Mouse (Mus musculus) neural tube, embryonic 13.5 days (tissue): ENCODE results near the gene Rabggtb. TPM values are rescaled to one million over a fixed set of nuclear protein-coding genes. Genes with fewer than 3 reads are reported as not detected.

Experiments
- ATAC-seq: fragments of 200-750 bp; cut with Nextera tagmentation; 2 replicates; pipeline ENCODE4 v1.8.0; 2017; ENCODE audit warnings: low read depth, mild to moderate bottlenecking, moderate TSS enrichment, moderate library complexity
- H3K27ac ChIP-seq: fragments of 300-500 bp; sonication (generic); replicated peaks from 2 replicates; pipeline ENCODE4 v1.5.1; 2015; ENCODE audit warnings: moderate library complexity, mild to moderate bottlenecking, inconsistent platforms
- H3K27me3 ChIP-seq: fragments of 300-500 bp; sonication (generic); 2 replicates; pipeline ENCODE4 v1.6.1; 2015; ENCODE audit warnings: mild to moderate bottlenecking, inconsistent platforms
- H3K36me3 ChIP-seq: fragments of 300-500 bp; sonication (generic); 2 replicates; pipeline ENCODE4 v1.6.1; 2015; ENCODE audit warnings: mild to moderate bottlenecking, inconsistent platforms
- H3K4me1 ChIP-seq: fragments of 300-500 bp; sonication (generic); replicated peaks from 2 replicates; pipeline ENCODE4 v1.6.1; 2015; ENCODE audit warnings: inconsistent platforms
- H3K4me2 ChIP-seq: fragments of 300-500 bp; sonication (generic); 2 replicates; pipeline ENCODE4 v1.6.1; 2015; ENCODE audit warnings: inconsistent platforms, mild to moderate bottlenecking, moderate library complexity
- H3K4me3 ChIP-seq: fragments of 300-500 bp; sonication (generic); 2 replicates; pipeline ENCODE4 v1.5.1; 2015; ENCODE audit warnings: mild to moderate bottlenecking, inconsistent platforms
- H3K9ac ChIP-seq: fragments of 300-500 bp; sonication (generic); 2 replicates; pipeline ENCODE4 v1.6.1; 2015; ENCODE audit warnings: moderate library complexity, mild to moderate bottlenecking, inconsistent platforms
- H3K9me3 ChIP-seq: fragments of 300-500 bp; sonication (generic); 2 replicates; pipeline ENCODE4 v1.6.1; 2016; ENCODE audit warnings: inconsistent platforms
- WGBS: fragments of 180-500 bp; shearing (Covaris S2); methylation state at CpG from one replicate; pipeline ENCODE4 v1.1.7; 2015; 5-methylcytosine and 5-hydroxymethylcytosine counted together
- polyA plus RNA-seq: library from polyadenylated mRNA; unstranded; fragments of >200 nt; fragmentation: Nextera tagmentation; extraction: Ambion mirVana; gene quantifications from 2 replicates; pipeline ENCODE4 v1.2.1, GENCODE M21; 2015

Rabggtb gene
- polyA plus RNA-seq: 46.9 and 51.2 TPM in 2 replicates

DNA sequence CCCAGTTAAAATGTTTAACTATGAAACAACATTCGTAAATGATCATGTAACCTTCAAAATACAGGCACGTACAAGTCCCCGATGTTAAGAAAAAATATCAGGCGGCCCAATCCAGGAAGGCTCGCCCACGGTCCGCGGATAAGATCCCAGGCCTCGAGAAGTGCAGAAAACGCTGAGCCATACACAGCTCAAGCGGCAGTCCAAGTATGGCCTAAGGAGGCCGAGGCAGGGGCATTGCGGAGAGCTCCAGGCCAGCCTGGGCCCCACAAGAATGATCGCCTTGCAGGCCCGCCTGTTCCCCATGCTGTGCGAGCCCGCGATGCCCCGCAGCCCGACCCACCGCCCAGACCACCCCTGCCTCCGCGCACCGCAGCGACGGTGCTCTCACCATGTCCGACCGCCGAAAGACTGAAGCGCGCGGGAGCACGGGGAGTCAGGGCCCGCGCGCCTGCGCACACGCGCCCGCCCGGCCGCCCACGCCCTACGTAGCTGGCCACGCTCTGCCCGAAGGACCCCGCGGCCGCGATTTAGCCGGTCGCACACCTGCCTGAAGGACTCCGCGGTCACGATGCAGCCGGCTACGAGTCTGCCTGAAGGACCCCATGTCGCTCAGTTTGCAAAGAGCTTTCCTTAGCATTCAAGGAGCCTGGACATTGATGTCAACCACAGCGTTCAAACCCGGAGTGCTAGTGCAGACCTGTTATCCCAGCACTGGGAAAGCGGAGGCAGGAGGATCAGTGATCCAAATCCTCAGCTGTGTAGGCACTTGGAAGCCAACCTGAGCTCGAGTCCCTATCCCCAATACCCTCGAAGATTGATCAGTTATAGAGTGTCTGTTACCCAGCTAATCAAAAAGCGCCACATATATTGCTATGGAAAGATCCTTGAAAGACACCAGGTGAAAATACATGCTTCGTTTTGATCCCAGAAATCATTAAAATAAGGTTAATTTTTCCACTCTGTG, at the start of gene Rabggtb:
Gene Rabggtb (minus strand): TSS at position 464 of the 964 bp plus-strand sequence.
- H3K4me3 ChIP-seq: peak within 1 kb of the TSS; percentile 84
- no peaks in the 10 kb centered on the region for H3K27me3 ChIP-seq
- H3K4me2 ChIP-seq: peak within 1 kb of the TSS; percentile 88
- peak within 1 kb of the TSS; percentile 95 for H3K27ac ChIP-seq
- 1% methylated on average over 63 of the region's 65 CpGs for WGBS
- peaks cover 51% of the 10 kb centered on the region for H3K4me1 ChIP-seq
- peaks cover 31% of the 10 kb centered on the region for H3K36me3 ChIP-seq
- peak within 1 kb of the TSS; percentile 93 for H3K9ac ChIP-seq
- no peaks in the 10 kb centered on the region for H3K9me3 ChIP-seq
- peak; percentile 97 for ATAC-seq

DNA sequence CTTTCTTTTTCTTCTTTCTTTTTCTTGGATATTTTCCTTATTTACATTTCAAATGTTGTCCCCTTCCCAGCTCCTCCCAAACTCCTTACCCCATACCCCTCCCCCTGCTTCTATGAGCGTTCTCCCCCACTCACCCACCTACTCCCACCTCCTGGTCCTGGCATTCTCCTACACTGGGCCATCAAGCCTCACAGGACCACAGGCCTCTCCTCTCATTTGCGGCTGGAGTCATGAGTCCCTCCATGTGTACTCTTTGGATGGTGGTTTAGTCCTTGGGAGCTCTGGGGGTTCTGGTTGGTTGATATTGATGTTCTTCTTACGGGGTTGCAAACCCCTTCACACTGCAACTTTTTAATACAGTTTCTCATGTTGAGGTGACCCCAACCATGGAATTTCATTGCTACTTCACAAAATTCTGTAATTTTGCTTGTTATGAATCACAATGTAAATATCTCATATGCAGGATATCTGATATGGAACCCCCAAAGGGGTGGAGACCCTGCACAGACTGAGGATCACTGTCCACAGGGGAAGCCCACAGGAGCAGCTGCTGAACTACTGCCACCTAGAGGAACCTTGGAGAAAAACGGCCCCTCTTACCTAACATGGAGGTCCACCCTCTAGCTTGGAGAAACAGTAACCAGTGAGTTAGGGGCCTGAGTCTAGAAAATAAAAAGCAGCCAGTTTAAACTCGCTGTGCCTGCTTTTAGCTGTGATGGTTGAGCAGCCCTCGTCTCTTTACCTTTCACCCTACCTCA, 49.0 kb upstream of the Rabggtb start:
- ATAC-seq: no peak
- Histone ChIP-seq H3K4me2 (no peak overlapping the region), H3K4me3 (no peak overlapping the region), H3K27ac (no peak overlapping the region), H3K4me1 (peaks cover 4% of the 10 kb centered on the region; the same call in 1 of the 2 replicates), H3K9me3 (no peaks in the 10 kb centered on the region), H3K36me3 (no peaks in the 10 kb centered on the region), H3K27me3 (no peaks in the 10 kb centered on the region), H3K9ac (no peak overlapping the region)
- WGBS: 74% methylated on average over 6 of the region's 6 CpGs

DNA sequence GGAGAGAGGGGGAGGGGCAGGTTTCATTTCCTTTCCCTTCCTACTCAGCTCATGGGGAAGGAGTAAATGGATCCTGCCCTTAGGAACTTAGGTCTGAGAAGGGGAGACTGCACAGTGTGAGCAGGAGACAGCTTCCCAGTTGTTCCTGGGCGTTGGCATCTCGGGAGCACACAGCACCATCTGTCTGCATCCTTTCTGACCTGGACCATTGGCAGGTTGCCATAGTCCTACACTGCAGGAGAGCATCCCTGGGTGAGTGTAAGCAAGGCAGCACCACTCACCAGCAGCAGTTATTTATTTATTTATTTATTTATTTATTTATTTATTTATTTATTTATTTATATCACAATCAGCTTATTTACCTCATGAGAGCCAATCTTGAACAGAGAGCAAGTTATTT, 48.1 kb upstream of the Rabggtb start:
- no peak overlapping the region for H3K4me3 ChIP-seq
- H3K4me1 ChIP-seq: peaks cover 4% of the 10 kb centered on the region; the same call in 1 of the 2 replicates
- H3K9me3 ChIP-seq: no peaks in the 10 kb centered on the region
- WGBS: 44% methylated on average over 2 of the region's 2 CpGs
- ATAC-seq: 0 out of 2 replicates have a peak, but pooled peaks have one; percentile 24
- H3K9ac ChIP-seq: no peak overlapping the region
- no peaks in the 10 kb centered on the region for H3K27me3 ChIP-seq
- H3K4me2 ChIP-seq: no peak overlapping the region
- H3K27ac ChIP-seq: no peak overlapping the region
- H3K36me3 ChIP-seq: no peaks in the 10 kb centered on the region

DNA sequence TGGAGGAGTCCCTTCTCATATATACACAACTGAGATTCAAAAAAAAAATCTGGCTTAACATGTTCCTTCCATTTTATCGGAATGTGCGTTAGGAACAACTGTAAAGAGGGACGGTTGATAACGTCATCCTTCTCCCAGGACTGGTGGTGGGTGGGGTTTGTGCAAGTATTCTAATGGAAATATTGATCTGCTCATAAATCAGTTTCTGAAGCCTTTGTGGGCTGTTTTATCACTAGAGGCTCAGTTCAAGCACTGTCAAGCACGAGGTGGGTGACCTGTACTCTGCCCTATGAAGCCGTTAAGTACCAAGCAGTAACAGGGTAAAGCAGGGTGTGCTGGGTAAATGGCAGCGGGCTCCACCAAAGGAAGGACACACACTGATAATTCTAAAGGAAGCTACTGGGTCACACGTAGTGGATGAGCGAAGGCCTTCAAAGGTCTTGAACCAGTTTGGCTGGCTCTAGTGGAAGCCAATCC, 47.0 kb upstream of the Rabggtb start:
- Histone ChIP-seq H3K27me3 (no peaks in the 10 kb centered on the region), H3K4me3 (no peak overlapping the region), H3K27ac (no peak overlapping the region), H3K36me3 (no peaks in the 10 kb centered on the region), H3K9ac (no peak overlapping the region), H3K4me2 (no peak overlapping the region), H3K4me1 (peaks cover 4% of the 10 kb centered on the region; the same call in 1 of the 2 replicates), H3K9me3 (no peaks in the 10 kb centered on the region)
- ATAC-seq: peak; percentile 57; the same call in 1 of the 2 replicates
- WGBS: 70% methylated on average over 9 of the region's 9 CpGs

DNA sequence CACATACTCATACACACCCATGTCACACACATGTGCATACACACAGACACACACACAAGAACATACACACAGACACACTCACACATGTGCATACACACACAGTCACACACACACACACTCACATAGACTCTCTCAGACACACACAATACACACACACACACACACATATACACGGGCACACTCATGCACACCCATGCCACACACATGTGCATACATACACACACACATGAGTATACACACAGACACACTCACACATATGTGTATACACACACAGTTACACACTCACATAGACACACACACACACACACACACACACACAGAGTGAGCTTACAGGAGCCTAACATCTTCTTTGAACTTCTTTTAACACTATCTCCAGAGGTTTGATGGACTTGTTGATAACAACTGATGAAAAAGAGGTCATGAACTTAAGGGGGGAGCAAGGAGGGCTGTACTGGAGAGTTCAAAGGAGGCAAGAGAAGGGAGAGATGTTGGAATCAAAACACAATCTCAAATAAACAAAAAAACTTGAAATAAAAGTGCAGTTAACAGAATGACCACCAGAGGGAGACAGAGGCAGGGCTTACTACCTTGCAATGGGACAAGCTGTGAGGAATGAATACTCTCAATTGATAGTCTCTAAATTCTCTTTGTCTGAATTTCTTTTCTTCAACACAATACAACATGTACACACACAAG, 46.4 kb upstream of the Rabggtb start:
- Histone ChIP-seq H3K4me3 (no peak overlapping the region), H3K36me3 (no peaks in the 10 kb centered on the region), H3K27me3 (no peaks in the 10 kb centered on the region), H3K4me2 (no peak overlapping the region), H3K9ac (no peak overlapping the region), H3K9me3 (no peaks in the 10 kb centered on the region), H3K4me1 (peaks cover 4% of the 10 kb centered on the region; the same call in 1 of the 2 replicates), H3K27ac (no peak overlapping the region)
- ATAC-seq: peak; percentile 62; the same call in 1 of the 2 replicates
- WGBS: 90% methylated on average over 1 of the region's 1 CpGs

DNA sequence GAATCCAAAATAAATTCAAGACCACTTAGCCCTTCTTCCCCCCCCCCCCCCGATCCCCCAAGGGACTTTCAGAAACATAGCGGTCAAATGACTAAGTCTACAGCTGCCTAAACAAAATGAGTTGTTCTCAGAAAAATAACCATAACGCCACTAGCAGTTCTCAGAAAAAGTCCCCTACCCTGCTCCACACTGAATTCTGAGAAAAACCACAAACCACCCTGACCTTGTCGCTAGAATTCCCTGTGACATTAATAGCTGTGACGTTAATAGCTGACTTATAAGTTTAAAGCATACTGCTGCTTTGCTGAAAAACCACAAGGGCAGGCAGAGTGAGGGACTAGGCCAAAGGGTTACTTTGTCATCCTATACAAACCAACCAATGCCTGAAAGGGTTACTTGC, 45.1 kb upstream of the Rabggtb start:
- H3K4me3 ChIP-seq: no peak overlapping the region
- 87% methylated on average over 5 of the region's 5 CpGs for WGBS
- H3K27ac ChIP-seq: no peak overlapping the region
- ATAC-seq: no peak
- no peaks in the 10 kb centered on the region for H3K27me3 ChIP-seq
- no peak overlapping the region for H3K4me2 ChIP-seq
- no peaks in the 10 kb centered on the region for H3K36me3 ChIP-seq
- H3K4me1 ChIP-seq: peaks cover 4% of the 10 kb centered on the region; the same call in 1 of the 2 replicates
- H3K9me3 ChIP-seq: no peaks in the 10 kb centered on the region
- no peak overlapping the region for H3K9ac ChIP-seq

DNA sequence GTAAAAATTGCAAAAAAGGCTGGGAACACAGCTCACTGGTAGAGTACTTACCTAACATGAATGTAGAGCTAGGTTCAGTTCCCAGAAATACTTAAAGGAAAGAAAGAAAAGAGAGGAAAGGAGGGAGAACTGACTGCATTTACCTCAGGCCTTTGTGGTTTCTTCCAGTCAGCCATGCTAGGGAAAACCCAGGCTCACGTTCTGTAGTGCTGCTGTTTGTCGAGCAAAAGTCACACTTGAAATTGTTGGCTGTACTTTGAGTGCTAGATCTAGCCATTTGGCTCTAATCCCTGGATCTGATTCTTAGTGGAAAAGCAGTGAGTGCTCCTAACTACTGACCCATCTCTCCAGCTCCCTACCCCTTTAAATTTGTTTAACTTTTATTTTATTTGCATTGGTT, 35.4 kb upstream of the Rabggtb start:
- ATAC-seq: no peak
- H3K36me3 ChIP-seq: no peaks in the 10 kb centered on the region
- no peaks in the 10 kb centered on the region for H3K9me3 ChIP-seq
- H3K27me3 ChIP-seq: no peaks in the 10 kb centered on the region
- no peak overlapping the region for H3K27ac ChIP-seq
- peaks cover 12% of the 10 kb centered on the region; the same call in 1 of the 2 replicates for H3K4me1 ChIP-seq
- H3K4me3 ChIP-seq: no peak overlapping the region
- WGBS: 84% methylated on average over 2 of the region's 2 CpGs
- no peak overlapping the region for H3K4me2 ChIP-seq
- H3K9ac ChIP-seq: no peak overlapping the region

DNA sequence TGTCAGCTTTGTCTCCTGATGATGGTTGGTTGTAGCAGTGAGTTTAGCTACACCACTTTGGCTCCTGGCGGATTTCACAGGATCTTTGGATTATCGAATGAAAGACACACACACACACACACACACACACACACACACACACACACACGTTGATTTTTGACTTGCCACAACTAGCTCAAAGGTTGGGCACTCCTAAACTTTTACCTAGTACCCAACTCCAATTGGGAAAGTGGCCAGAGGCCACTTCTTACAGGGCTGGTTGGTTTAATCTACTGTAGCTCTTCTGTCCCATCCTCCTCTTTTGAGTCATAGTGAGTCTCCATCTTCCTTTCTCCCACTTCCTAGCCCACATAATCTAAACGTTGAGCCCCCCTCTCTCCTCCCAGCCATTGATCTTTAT, 34.5 kb upstream of the Rabggtb start:
- WGBS: 79% methylated on average over 4 of the region's 4 CpGs
- H3K27me3 ChIP-seq: no peaks in the 10 kb centered on the region
- no peaks in the 10 kb centered on the region for H3K9me3 ChIP-seq
- ATAC-seq: no peak
- no peak overlapping the region for H3K9ac ChIP-seq
- H3K4me1 ChIP-seq: peaks cover 19% of the 10 kb centered on the region; the same call in 1 of the 2 replicates
- H3K36me3 ChIP-seq: no peaks in the 10 kb centered on the region
- H3K4me2 ChIP-seq: no peak overlapping the region
- H3K27ac ChIP-seq: no peak overlapping the region
- H3K4me3 ChIP-seq: no peak overlapping the region

DNA sequence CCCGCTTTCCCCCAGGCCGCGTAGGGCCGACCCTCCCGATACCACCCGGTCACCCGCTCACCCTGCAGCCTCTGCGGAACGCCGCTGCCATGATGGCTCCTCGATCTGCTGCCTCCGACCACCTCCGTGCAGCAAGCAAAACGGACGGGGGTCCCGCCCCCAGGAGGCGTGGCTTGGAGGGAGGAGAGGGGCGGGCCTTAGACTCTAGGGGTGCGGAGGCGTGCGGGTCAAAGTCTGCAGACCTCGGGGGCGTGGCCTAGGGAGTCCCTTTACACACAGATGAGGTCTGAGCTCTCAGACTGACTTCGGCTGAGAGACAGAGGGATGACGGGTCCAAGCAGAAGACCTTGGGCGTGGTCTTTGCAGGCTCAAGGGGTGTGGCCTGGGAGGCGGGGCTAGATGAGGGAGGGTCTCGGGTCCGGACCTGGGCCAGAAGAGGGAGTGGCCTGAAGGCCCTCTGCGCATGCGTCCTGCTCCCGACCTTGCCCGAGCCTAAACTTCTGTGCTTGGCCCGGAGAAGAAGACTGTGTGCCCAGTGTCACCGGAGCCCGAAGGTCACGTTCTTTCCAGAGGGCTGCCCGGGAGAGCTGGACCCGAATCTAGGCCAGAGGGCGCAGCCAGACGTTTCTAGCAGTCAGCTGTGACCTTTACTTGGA, 31.7 kb upstream of the Rabggtb start, which contains the start of gene Acadm:
Gene Acadm (minus strand): TSS at position 298 of the 656 bp plus-strand sequence.
- peak within 1 kb of the TSS; percentile 74 for H3K4me3 ChIP-seq
- ATAC-seq: peak; percentile 96
- H3K27me3 ChIP-seq: no peaks in the 10 kb centered on the region
- peak within 1 kb of the TSS; percentile 84 for H3K27ac ChIP-seq
- H3K4me2 ChIP-seq: peak within 1 kb of the TSS; percentile 75
- peak within 1 kb of the TSS; percentile 83 for H3K9ac ChIP-seq
- H3K9me3 ChIP-seq: no peaks in the 10 kb centered on the region
- no peaks in the 10 kb centered on the region; the same call in 1 of the 2 replicates for H3K36me3 ChIP-seq
- under 1% methylated on average over 41 of the region's 41 CpGs for WGBS
- H3K4me1 ChIP-seq: peaks cover 19% of the 10 kb centered on the region; the same call in 1 of the 2 replicates

DNA sequence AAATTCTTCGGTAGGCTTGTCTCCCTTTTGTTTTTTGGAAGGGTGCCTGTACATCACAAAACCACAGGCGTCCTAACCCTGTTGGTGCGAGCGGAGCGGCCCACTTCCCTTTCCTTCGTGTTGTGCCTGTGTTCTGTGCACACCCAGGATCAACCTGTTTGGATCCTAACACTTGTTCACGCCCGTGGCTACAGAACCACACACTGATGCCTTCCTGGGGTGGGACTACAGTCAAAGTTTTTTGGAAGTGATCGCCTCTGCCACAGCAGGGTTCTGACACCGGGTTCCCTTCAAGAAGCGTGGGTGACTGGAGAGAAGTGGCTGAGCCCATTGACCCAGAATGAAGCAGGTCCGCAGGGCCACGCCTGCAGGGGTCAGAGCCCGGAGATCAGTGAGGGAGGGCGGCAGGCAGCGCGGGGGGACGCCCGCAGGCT, 31.1 kb upstream of the Rabggtb start:
- Histone ChIP-seq H3K27me3 (no peaks in the 10 kb centered on the region), H3K4me3 (peak overlapping the region; percentile 74), H3K9me3 (no peaks in the 10 kb centered on the region), H3K9ac (peak overlapping the region; percentile 83), H3K36me3 (no peaks in the 10 kb centered on the region; the same call in 1 of the 2 replicates), H3K4me2 (peak overlapping the region; percentile 75), H3K4me1 (peaks cover 19% of the 10 kb centered on the region; the same call in 1 of the 2 replicates), H3K27ac (peak overlapping the region; percentile 84)
- WGBS: under 1% methylated on average over 19 of the region's 19 CpGs
- peak; percentile 72 for ATAC-seq
